Mouse (Mus musculus) thymus, postnatal 36 days (tissue): ENCODE data around the gene Ptprg.

Source experiments
- DNase-seq, 2 experiments: peaks; one replicate each; pipeline ENCODE4 v3.0.0; 2022; ENCODE audit warnings: mixed read lengths in 2 of 2

The Ptprg gene

DNA sequence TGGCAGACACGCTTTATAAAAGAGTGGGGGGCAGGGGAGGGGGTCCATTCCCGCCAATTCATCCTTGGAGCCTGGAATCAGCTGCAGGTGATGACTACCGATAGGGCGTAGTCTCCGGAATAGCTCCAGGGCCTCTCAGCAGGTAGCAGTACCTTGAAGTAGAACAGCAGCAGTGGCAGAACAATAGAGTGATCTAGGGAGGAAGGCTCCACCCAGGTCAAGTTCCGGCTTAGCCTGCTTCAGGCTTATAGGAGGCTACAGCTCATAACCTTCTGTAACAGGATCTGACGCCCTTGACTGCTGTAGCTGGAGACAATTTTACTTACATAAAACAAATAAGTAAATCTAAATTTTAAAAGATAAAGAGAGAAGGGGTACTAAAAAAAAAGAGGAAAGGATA, 554.1 kb downstream of the Ptprg start:
- no peak for DNase-seq

DNA sequence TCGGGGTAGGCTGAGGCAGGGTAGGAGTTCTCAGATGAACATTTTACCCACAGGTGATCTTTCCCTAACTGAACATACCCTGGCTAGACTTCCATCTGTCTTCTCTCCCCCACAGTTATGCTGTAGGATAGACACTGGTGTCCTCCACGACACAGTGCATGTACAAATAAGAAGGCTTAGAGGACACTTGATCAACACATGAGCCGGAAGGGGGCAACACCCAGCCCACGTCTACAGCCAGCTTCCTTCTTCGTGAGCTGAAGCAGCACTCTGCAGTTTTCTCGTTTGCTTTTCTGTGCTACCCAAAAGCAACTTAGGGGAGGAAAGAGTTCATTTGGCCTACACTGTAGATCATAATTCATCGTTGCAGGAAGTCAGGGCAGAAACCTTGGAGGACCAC, 554.7 kb downstream of the Ptprg start:
- no peak for DNase-seq

DNA sequence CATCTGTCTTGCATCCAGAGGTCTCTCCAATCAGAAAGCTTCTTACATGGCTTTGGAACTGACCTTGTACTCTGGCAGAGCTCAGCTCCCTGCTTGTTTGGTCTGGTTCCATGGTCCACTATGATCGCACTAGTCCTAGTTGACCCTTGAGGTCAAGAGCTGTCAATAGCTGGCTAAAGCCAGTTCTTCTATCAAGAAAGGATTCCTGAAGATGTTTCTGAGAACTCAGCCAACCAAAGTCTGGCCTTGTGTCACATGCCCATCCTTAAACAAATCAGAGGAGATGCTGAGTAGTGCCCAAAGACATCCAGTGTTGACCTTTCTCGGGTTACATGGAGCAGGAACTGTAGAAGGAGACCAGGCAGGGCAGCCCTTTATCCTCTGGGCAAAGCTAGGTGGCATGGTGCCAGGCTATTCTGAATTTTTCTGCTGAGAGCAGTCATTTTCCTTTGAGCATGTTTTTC, 559.2 kb downstream of the Ptprg start:
- DNase-seq, result no peak

DNA sequence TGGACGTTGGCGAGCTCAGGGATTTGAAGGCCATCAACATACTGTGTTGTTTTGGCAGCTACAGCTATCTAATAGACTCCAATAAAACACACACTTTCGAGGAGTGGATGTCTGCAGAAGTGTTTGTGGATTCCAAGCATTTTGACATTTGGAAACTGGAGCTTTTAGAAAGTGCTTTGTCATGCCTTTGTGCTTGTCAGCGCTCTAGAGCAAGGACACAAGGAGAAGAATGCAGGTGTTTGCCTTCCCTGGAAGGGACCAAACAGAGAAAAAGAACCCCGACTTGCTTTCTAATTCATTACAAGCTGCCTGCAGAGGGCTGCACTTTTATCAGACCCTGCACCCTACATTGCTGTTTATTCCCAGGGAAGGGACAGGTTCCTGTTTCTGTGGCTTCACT, 560.0 kb downstream of the Ptprg start:
- DNase-seq, result no peak

DNA sequence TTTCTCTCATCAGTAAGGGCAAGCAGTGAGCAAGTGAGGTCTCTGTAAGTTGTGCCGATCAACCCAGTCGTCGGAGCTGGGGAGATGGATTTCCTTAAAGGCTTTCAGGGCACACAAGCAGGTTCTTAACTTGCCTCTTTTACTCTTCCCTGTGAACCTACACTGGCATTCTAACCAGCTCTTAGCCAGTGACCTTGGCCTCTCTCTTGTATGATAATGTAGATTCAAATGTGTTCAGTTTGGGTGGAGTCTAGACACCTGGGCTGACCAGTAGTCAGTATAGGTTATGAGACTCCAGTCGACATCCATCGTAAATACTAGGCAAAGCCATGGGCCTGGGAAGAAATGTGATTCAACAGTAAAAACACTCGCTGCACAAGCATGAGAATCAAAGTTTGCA, 560.7 kb downstream of the Ptprg start:
- no peak for DNase-seq

DNA sequence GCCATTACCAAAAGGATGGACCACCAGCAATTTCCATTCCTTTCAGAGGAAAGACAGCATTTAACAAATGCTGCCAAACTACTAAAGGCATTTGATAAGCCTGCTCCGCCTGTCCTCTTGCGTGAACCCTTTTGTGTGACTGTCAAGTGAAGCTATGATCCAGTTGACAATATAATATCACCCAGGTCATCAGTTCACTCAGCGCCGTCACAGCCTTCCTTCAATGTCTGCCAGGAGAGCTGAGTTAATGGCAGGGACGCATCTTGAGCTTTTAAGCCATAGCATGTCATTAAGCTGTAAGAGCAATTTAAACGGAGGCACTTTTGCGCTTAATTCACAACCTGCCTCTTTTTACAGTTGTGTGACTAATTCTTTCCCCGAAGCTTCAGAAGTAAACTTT, 565.9 kb downstream of the Ptprg start:
- no peak for DNase-seq

DNA sequence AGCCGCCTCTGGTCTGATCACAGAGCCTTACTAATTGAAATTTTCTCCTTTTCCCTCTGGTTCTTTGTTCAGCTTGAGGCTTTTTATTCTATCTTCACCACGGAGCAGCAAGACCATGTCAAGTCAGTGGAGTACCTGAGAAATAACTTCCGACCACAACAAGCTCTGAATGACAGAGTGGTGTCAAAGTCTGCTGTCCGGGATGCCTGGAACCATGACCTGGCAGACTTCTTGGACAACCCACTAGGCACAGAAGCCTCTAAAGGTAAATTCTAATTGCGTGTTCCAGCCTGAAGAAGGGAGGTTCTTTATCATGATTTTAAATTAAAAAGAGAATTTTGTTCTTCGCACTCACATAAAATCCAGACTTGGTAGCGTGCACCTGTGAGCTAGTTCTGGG, 568.6 kb downstream of the Ptprg start:
- DNase-seq, result no peak

DNA sequence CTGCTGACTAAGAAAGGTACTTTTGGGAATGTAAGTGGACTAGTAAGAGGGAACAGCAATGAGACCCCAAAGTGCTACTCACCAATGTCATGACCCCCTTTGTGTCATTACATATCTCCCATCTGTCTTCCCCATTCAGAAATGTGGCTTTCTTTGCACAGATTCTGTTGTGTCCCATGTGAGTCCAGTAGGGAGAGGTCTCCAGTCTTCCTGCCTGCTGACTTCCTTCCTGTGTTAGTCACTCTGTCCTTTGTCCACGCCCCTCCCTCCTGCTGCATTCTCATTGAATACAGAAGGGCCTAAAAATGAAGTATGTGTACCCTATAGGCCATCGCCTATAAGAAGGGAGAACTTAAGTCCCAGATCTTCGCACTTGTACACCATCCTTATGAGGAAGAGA, 571.4 kb downstream of the Ptprg start:
- no peak for DNase-seq

DNA sequence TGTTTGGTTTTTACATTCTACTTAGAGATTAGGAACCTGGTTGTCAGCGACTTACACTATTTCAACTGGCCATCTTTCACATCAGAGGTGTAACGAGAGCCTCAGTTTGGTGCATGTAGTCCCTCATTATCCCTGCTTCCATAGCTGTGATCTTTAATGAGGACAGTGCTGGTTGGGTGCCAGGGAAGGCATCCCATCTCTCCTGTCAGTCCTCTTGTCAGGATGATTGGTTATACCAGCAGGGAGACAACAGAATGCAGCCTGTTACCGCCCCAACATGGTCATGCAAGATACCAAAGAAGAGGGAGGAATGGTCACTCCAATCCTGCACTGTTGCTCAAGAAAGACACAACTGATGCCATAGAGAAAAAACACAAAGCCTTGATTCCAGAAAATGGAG, 574.6 kb downstream of the Ptprg start:
- DNase-seq, result no peak

DNA sequence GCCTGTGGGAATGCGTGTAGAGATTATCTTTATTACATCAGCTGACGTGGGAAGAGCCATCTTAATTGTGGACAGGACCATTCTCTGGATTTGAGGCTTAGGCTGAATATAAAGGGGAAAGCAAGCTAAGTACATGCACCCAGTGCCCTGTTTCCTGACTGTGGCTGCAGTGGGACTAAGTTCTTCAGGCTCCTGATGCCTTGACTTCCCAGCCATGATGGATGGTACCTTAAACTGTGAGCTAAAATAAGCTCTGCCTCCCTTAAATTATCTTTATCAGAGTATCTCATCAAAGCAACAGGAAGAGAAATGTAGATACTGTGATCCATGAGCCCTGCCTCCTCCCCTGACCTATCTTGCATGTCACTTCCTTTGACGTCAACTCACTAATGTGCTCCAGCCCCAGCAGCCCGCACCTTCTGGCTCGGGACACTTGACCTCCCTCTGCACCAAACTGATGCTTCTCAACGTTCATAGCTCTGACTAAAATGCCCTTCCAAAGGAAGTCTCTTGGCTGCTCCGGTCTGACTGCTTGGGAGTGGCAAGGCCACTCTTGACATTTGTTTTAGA, 578.8 kb downstream of the Ptprg start:
- no peak for DNase-seq

DNA sequence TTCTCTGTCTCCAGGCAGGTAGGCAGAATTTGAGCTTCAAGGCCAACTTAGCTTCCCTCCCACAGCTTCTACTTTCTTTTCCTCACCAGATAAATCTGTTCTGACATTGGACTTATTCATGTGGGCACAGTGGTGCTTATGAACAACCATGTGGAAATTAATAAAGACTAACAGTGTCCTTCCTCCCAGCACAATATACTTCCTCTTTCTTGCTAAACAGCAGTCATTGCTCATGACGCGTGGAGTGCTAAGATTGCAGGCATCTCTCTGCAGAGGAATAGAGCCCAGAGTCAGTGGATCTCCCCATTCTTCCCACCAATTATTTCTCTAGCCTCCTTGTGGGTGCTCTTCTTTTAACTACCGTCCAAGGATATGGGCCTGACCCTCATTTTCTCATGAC, 579.8 kb downstream of the Ptprg start:
- DNase-seq, result no peak

DNA sequence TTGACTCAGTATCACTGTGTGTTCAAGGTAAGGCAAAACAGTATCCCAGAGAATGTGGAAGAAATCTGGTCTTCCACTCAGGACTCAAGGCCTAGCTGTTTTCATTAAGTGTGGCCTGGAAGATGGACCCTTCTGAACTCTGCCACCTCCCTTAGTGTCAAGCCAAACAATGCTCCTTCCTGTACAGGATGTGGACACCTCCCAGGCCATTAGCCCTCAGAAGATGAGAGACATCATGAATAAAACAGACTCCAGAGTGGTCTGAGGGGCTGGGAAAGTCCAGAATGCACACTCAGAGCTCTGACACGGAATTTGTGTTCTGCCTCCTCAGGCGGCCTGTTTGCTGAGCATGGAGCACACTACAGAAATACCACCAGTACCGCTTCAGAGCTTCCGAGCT, 581.2 kb downstream of the Ptprg start:
- DNase-seq, result no peak

DNA sequence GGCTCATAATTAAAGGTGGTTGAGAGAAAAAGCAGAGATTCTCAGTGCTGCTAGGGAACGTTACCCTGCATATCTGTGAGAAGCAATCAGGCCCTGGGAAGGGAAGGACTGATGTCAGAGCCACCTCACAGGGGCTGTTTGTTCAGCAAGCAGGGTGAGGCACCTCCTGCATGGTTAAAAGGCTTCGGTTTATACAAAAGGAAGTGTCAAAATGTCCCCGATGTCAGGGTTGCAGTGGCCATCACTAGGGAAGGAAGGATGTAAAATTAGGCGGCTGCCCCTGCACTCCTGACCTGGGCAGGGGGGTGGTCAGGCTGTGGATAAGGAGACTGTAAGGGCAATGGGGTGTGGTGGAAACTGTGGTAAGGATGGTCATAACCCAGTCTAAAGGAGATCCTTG, 583.2 kb downstream of the Ptprg start:
- DNase-seq, result no peak

DNA sequence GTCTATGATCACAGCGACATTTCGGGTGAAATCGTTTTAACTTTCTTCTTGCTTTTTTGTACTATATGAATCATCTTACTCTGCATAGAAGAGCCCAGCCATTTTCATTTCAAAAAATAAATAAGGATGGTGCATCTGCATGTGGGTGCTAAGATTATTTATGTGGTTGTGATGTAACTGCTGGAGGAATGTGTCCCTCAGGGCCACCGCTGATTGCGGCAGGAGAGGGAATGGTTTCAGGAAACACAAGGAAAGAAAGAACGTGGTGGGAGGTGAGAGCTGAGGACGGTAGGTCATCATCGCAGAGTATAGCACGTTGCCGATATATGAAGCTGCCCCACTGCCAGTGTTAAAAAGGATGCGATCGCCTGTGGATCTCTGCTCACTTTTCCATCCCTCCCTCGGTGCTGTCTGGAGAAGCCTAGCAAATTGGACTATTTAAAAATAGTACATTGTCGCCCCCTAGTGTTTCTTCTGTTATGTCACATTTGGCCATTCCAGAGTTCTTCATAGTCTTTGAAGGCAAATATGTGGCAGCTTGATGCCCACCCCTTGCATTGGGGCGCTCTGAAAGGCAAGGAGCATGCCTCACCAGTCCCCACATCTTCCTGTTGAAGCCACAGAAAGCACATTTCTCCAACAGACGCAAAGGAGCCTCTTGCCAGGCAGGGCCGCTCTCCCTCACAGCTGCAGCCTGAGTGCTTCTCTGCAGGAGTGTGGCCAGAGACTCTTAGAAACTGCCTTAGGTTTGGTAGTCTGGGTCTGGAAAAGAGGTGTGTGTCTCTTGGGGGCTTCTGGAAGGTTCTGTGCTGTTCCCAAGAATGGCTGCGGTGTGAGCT, 586.5 kb downstream of the Ptprg start:
- no peak for DNase-seq

DNA sequence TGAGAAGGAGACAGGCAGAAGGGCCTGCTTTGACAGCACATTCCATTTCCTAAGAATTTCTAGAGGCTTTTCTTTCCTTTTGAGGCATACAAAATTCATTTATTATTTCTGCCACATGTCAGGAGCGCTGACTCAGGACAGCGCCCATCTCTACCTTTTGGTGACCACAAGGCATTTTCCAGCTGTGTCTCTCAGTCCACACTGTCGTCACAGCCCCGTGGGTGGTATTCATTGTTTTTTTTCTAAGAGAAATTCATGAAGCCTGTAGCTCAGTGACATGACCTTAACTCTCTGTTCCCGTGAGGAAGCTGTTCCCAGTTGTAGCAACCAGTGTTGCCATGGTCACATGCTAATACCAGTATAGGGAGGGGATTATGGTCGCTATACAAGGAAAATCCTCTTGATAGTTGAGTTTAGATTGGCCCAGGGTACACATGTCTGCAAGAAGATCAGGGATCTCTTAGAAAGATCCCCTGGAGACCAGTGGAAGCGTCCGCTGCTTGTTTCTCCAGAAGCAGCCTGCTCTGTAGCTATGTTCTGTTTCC, 590.7 kb downstream of the Ptprg start:
- no peak for DNase-seq

DNA sequence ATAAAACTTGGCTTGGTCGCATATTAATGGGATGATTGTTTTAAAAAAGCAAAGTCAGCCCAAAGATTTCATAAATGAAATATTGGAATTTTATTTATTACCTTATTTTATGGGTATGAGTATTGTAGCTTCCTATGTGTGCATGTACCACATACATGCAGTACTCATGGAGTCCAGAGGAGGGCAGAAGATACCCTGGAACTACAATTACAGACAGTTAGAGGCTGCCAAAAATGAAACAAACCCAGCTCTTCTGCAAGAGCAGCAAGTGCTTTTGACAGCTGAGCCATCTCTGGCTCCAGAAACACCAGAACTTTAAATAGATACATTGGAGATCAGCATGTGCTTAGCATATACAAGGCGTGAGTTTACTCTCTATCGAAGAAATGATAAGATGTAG, 592.6 kb downstream of the Ptprg start:
- no peak for DNase-seq

DNA sequence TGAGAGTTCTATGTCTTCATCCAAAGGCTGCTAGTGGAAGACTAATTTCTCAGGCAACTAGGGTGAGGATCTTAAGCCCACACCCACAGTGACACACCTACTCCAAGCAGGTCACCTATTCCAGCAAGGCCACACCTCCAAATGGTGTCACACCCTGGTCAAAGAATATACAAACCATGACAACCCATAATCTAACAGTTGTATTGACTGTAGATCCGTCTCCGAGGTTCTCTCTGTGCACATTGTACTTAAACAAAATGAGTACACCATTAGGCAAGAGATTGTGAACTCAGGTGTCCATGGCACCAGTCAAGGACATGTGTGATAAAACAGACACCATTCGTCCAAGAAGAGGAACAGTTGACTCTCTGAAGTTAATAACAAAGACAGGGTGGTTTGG, 596.2 kb downstream of the Ptprg start:
- DNase-seq, result no peak

DNA sequence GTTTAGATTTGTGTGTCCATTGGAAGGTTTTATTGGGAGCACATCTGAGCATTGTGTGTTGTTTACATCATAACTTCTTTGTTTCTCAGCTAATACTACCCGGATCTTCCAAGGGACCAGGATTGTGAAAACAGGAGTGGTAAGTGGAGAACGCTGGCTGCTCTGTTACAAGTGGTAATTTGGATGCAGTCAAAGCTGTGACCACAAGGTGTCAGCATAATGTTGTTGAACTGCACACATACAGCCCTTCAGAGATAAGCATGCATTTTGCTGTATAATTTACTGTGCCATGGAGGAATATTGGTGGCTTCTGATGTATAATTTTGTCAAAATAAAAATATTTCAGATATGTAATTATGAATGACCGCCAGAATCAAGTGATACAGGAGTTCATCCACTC, 598.6 kb downstream of the Ptprg start:
- no peak for DNase-seq

DNA sequence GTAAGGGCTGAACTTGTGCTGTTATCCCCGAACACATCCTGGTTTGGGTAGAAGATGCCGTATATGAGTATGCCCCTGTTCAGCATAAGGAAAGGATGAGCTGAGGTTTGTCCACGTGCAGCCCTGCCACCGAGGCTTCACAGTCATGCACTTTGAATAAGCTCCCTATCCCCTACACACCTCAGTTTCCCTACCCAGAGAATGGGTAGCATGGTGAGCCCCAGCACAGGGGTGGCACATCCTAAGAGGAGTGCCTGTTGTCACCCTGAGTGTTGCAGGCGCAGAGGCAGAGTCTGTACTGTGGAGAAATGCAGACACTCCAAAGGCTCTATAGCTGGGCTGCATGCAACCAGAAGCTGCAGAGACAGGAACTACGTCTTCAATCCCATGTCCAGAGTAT, 599.4 kb downstream of the Ptprg start:
- no peak for DNase-seq

DNA sequence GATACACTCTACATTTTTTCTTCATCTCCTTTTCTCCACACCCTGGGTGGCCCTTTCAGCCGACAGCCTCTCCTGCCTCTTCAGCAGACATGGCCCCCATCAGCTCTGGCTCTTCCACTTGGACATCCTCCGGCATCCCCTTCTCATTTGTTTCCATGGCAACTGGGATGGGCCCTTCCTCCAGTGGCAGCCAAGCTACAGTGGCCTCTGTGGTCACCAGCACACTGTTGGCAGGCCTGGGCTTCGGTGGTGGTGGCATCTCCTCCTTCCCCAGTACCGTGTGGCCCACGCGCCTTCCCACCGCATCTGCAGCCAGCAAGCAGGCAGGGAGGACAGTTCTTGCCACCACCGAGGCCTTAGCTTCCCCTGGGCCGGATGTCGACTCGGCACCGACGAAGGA, 600.3 kb downstream of the Ptprg start:
- no peak for DNase-seq

DNA sequence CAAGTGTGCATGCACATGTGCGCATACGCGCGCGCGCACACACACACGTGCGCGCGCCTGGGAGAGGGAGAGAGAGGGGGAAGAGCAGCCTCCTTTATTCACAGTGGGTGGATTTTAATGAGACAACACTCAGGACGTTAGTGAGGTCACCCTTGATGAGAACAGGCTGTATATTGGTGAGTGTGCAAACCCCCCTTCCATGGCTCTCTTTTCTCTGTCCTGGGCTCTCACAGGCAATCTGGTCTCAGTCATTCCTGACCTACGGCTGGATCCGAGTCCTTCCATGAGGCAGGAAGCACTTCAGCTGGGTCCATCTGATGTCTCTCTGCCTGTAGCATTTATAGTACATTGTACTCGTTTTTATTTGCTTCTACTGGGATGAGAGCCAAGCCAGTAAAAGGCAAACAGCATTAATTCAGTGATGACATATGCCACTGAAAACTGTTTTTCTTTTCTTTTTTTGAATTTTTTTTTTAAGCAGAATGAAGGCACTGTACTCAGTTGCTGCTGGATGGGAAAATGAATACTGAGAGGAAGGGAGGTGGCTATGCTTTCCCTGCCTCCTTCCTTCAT, 608.5 kb downstream of the Ptprg start:
- DNase-seq, result no peak

DNA sequence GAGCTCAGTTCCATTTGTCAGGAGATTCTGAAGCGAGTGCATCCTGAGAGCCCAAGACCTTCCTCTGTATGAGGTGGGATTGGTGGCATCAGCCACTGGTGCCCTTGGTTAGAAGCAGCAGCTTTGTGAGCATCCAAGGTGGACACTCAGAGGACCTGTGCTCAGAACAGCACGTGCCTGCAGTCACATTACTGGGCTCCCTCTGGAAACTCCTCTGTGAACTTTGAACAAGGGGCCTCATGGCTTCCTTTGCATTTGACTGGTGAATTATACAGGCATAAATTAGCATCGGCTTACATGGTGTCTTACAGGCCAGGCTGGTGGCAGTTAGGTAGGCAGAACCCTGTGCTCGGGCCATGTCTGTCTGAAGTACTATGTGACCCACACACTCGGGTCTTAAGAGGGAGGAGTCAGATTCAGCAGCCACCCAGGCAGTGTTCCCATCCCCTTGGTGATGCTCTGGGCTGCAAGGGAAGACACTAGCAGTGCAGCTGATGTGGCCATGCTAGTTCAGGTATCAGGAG, 609.1 kb downstream of the Ptprg start:
- no peak for DNase-seq

DNA sequence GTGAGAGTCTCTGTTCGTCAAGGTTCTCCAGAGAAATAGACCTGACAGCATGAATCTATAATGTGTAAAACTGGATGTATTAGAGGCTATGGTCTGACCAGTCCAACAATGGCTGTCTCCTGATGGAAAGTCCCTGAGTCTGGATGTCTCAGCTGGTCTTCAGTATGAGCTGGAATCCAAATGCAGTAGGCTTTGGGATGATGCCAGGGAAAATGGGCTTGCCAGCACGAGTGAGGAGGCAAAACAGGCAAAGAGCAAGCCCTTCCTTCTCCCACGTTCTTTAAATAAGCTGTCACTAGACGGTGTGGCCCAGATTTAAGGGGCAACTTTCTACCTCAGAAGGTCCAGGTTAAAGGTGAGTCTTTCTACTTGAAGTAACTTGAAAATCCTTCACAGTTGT, 609.9 kb downstream of the Ptprg start:
- no peak for DNase-seq

DNA sequence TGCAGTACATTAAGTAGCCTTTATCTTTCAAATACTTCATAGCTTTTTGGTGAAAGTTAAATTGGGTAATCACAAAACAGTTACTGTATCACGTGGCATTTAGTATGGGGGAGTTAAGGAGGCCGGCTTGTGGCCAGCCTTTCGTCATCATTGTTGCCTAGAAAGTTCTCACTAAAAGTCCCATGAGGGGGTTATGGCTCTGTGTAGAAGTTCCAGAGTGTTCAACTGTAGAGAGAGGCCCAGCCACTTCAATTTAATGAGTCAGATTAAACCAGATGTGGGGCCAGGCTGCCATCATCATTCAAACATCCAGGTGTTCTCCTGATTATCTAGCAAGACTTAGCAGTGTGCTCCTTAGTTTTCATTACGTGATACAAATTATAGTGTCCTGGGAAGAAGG, 613.9 kb downstream of the Ptprg start:
- DNase-seq, result no peak
